Mouse (Mus musculus) limb, embryonic 14.5 days (tissue): ENCODE results near the gene Slc9a2. TPM values are rescaled to one million over a fixed set of nuclear protein-coding genes. Genes with fewer than 3 reads are reported as not detected.

Source experiments
- ATAC-seq: fragments of 200-750 bp; cut with Nextera tagmentation; 2 replicates; pipeline ENCODE4 v1.8.0; 2017; ENCODE audit warnings: low read depth, moderate number of reproducible peaks, moderate TSS enrichment; ENCODE audit not compliant: low FRiP score
- DNase-seq: peaks from one replicate; pipeline ENCODE4 v3.0.0-alpha.2; 2015; ENCODE audit warnings: low spot score
- H3K27ac ChIP-seq: fragments of 300-500 bp; sonication (generic); replicated peaks from 2 replicates; pipeline ENCODE4 v1.5.1; 2014; ENCODE audit warnings: low read depth, mild to moderate bottlenecking, low read length, moderate library complexity, mixed read lengths
- H3K27me3 ChIP-seq: fragments of 300-500 bp; sonication (generic); 2 replicates; pipeline ENCODE4 v1.6.1; 2014; ENCODE audit warnings: low read length, mixed read lengths; ENCODE audit not compliant: control insufficient read depth, insufficient read depth
- H3K36me3 ChIP-seq: fragments of 300-500 bp; sonication (generic); 2 replicates; pipeline ENCODE4 v1.6.1; 2014; ENCODE audit warnings: mild to moderate bottlenecking, low read length, moderate library complexity, mixed read lengths; ENCODE audit not compliant: control insufficient read depth, insufficient read depth
- H3K4me1 ChIP-seq: fragments of 300-500 bp; sonication (generic); 2 replicates; pipeline ENCODE4 v1.6.1; 2014; ENCODE audit warnings: antibody characterized with exemption, low read length, mixed read lengths; ENCODE audit not compliant: control insufficient read depth, insufficient read depth
- H3K4me2 ChIP-seq: fragments of 300-500 bp; sonication (generic); replicated peaks from 2 replicates; pipeline ENCODE4 v1.6.1; 2014; ENCODE audit warnings: low read depth, mild to moderate bottlenecking, low read length, moderate library complexity; ENCODE audit not compliant: severe bottlenecking
- H3K4me3 ChIP-seq: fragments of 300-500 bp; sonication (generic); replicated peaks from 2 replicates; pipeline ENCODE4 v1.5.1; 2014; ENCODE audit warnings: low read length
- H3K9ac ChIP-seq: fragments of 300-500 bp; sonication (generic); 2 replicates; pipeline ENCODE4 v1.6.1; 2014; ENCODE audit warnings: mild to moderate bottlenecking, low read depth, low read length, moderate library complexity; ENCODE audit not compliant: severe bottlenecking
- H3K9me3 ChIP-seq: fragments of 300-500 bp; sonication (generic); 2 replicates; pipeline ENCODE4 v1.6.1; 2016; ENCODE audit warnings: low read length; ENCODE audit not compliant: control insufficient read depth
- POLR2A ChIP-seq: fragments of 200-500 bp; IDR thresholded peaks from 2 replicates; pipeline ENCODE4 v1.8.0; 2012; ENCODE audit warnings: inconsistent platforms, mild to moderate bottlenecking, moderate library complexity, borderline replicate concordance; ENCODE audit not compliant: insufficient read depth, insufficient read length; ENCODE audit errors: extremely low read depth
- WGBS: fragments of 180-500 bp; shearing (Covaris S2); extraction: QIAGEN DNeasy Blood & Tissue Kit; methylation state at CpG from one replicate; pipeline ENCODE4 v1.1.7; 2014; 5-methylcytosine and 5-hydroxymethylcytosine counted together
- polyA plus RNA-seq, 2 experiments: library from polyadenylated mRNA; depleted of rRNA in 1 of 2; stranded (reverse) in 1 of 2; unstranded in 1 of 2; fragments of >200 nt; fragmentation: Nextera tagmentation in 1 of 2; extraction: Ambion mirVana in 1 of 2; gene quantifications; 2 replicates each; pipeline versions ENCODE4 v1.2.1 to v1.2.3; 2012 to 2014

The Slc9a2 gene
- polyA plus RNA-seq, 2 experiments = 0.87 to 2.7 TPM

DNA sequence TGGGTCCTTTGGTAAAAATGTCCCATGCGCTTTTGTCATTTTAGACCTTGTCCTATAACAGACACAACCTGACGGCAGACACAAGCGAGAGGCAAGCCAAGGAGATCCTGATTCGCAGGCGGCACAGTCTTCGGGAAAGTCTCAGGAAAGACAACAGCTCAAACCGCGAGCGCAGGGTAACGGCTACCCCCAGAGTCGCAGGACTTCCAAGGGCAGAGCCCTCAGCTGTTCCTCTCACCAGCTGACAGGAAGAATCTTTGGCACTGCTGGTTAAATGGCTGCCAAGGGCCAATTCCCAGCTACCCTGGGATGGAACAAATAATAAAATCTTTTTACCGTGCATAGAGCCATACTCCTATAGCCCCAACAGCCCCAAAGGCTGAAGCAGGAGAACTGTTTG, 85.1 kb downstream of the Slc9a2 start:
- H3K9me3 ChIP-seq = no peaks in the 10 kb centered on the region
- DNase-seq = no peak
- no peak for TF ChIP-seq POLR2A
- WGBS = 79% methylated on average over 12 of the region's 12 CpGs
- no peak for ATAC-seq
- H3K4me1 ChIP-seq = no peaks in the 10 kb centered on the region
- no peak overlapping the region for H3K4me3 ChIP-seq
- H3K27me3 ChIP-seq = no peaks in the 10 kb centered on the region
- H3K9ac ChIP-seq = no peak overlapping the region
- no peak overlapping the region for H3K27ac ChIP-seq
- no peaks in the 10 kb centered on the region for H3K36me3 ChIP-seq
- H3K4me2 ChIP-seq = no peak overlapping the region

- Histone ChIP-seq H3K36me3 (no peaks in the 10 kb centered on the region), H3K4me1 (no peaks in the 10 kb centered on the region), H3K27me3 (no peaks in the 10 kb centered on the region), H3K4me3 (no peak overlapping the region), H3K27ac (no peak overlapping the region), H3K9me3 (no peaks in the 10 kb centered on the region), H3K4me2 (no peak overlapping the region), H3K9ac (no peak overlapping the region)
- ATAC-seq (no peak), DNase-seq (no peak)
- TF ChIP-seq POLR2A = no peak
- 87% methylated on average over 18 of the region's 18 CpGs for WGBS
Observed at GRCm38 (mm10) chr1:40767588-40767987, 87.2 kb downstream of the Slc9a2 start.

DNA sequence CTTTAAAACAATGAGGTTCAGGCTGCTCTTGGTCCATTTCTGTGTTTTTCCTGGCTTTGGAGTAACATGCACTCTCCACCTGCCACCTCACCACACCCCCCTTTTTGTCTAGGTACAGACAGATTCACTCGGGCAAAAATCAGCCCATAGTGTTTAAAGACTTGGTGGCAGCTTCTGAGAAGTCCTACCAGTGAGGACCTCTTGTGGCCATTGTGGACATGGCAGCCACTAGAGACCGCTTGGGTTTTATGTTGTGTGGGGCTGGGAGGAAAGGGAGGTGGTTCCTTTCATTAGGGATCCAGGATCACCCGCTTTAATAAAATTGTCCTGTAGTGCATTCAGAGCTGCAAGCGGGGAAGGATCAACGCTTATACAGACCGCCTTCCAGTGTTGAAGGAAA, 88.2 kb downstream of the Slc9a2 start:
- no peak overlapping the region for H3K27ac ChIP-seq
- H3K4me3 ChIP-seq = no peak overlapping the region
- no peak overlapping the region for H3K9ac ChIP-seq
- ATAC-seq = no peak
- H3K36me3 ChIP-seq = no peaks in the 10 kb centered on the region
- peak; percentile 58 for DNase-seq
- no peak overlapping the region for H3K4me2 ChIP-seq
- no peaks in the 10 kb centered on the region for H3K27me3 ChIP-seq
- no peaks in the 10 kb centered on the region for H3K9me3 ChIP-seq
- 36% methylated on average over 6 of the region's 6 CpGs for WGBS
- no peaks in the 10 kb centered on the region for H3K4me1 ChIP-seq
- TF ChIP-seq POLR2A = no peak

- Histone ChIP-seq H3K9ac (no peak overlapping the region), H3K27ac (no peak overlapping the region), H3K4me1 (no peaks in the 10 kb centered on the region), H3K9me3 (no peaks in the 10 kb centered on the region), H3K4me3 (no peak overlapping the region), H3K4me2 (no peak overlapping the region), H3K36me3 (no peaks in the 10 kb centered on the region), H3K27me3 (no peaks in the 10 kb centered on the region)
- 69% methylated on average over 4 of the region's 4 CpGs for WGBS
- TF ChIP-seq POLR2A = no peak
- no peak for ATAC-seq
- DNase-seq = no peak
Observed at GRCm38 (mm10) chr1:40769331-40769894, 89.0 kb downstream of the Slc9a2 start.

DNA sequence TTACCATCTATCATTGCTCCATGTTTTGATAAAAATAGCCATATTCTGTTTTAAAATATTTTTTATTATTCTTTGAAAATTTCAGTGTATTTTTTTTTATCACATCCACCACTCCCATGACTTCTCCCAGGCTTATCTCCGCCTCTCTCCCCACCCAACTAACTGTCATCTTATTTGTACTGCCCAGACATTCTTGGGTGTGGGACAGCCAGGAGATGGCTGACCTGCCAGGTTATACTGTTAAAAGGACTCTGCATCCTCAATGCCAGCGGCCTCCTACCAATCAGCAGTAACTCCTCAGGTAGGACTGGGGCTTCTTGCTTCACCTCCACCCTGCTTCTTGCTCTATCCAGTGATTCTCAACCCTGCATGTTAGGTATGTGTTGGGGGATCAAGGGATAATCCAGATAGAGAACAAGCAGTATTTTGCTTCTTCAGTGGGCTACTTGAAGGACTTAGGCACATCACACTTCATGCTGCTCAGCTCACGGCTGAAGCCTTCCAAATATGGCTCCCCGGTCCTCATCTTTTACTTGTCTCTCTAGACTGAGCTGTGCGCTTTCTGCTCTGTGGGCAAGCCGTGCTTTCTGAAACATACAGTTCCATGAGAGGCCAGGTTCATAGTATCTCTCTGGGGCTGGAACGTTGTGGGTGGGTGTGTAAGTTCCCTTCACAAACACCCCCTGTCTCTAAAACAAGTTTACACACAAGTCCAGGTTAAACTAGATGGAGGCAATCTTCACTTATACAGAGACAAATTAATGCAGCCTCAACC, 91.0 kb downstream of the Slc9a2 start:
- Histone ChIP-seq H3K4me3 (no peak overlapping the region), H3K9me3 (no peaks in the 10 kb centered on the region), H3K27me3 (no peaks in the 10 kb centered on the region), H3K9ac (no peak overlapping the region), H3K27ac (no peak overlapping the region), H3K36me3 (no peaks in the 10 kb centered on the region), H3K4me2 (no peak overlapping the region), H3K4me1 (no peaks in the 10 kb centered on the region)
- no peak for DNase-seq
- ATAC-seq = no peak
- 90% methylated on average over 7 of the region's 7 CpGs for WGBS
- no peak for TF ChIP-seq POLR2A
